Mouse (Mus musculus) testis, adult 2 months (tissue): ENCODE measurements around the gene Tmem79. TPM values are rescaled to one million over a fixed set of nuclear protein-coding genes. Genes with fewer than 3 reads are reported as not detected.

Source experiments
- H3K27ac ChIP-seq: fragments of 200-500 bp; 2 replicates; pipeline ENCODE4 v1.5.1; 2012; ENCODE audit warnings: low read depth, low read length; ENCODE audit not compliant: control insufficient read depth, insufficient read depth
- H3K27me3 ChIP-seq: fragments of 200-500 bp; 2 replicates; pipeline ENCODE4 v1.6.1; 2012; ENCODE audit warnings: mild to moderate bottlenecking, low read length, moderate library complexity; ENCODE audit not compliant: control insufficient read depth, insufficient read depth
- H3K36me3 ChIP-seq: fragments of 200-500 bp; 2 replicates; pipeline ENCODE4 v1.6.1; 2012; ENCODE audit warnings: mild to moderate bottlenecking, low read length; ENCODE audit not compliant: control insufficient read depth, insufficient read depth
- H3K4me1 ChIP-seq: fragments of 200-500 bp; 2 replicates; pipeline ENCODE4 v1.6.1; 2012; ENCODE audit warnings: low read length; ENCODE audit not compliant: control insufficient read depth, insufficient read depth
- H3K4me3 ChIP-seq: fragments of 200-500 bp; 2 replicates; pipeline ENCODE4 v1.5.1; 2012; ENCODE audit warnings: low read depth, mild to moderate bottlenecking, low read length, moderate library complexity, mixed read lengths; ENCODE audit not compliant: control insufficient read depth
- CTCF ChIP-seq: fragments of 200-500 bp; IDR thresholded peaks from 2 replicates; pipeline ENCODE4 v1.5.1; 2012; ENCODE audit warnings: low read depth, mild to moderate bottlenecking, inconsistent platforms, low read length, moderate library complexity; ENCODE audit not compliant: control insufficient read depth, insufficient read depth, insufficient replicate concordance
- POLR2A ChIP-seq: fragments of 200-500 bp; IDR thresholded peaks from 2 replicates; pipeline ENCODE4 v1.6.1; 2012; ENCODE audit warnings: low read depth, mild to moderate bottlenecking, inconsistent platforms, low read length, moderate library complexity; ENCODE audit not compliant: control insufficient read depth
- polyA plus RNA-seq: library from polyadenylated mRNA; depleted of rRNA; stranded (reverse); fragments of >200 nt; gene quantifications from 2 replicates; pipeline ENCODE4 v1.2.3, GENCODE M21; 2012

Tmem79 gene
- polyA plus RNA-seq, 1 experiment: 9.5 TPM

GRCm38 (mm10) chr3:88335436-88336053, 403 bp downstream of the Tmem79 start:
- H3K4me1 ChIP-seq: peaks cover 18% of the 10 kb centered on the region
- H3K36me3 ChIP-seq: no peaks in the 10 kb centered on the region; the same call in 1 of the 2 replicates
- H3K4me3 ChIP-seq: peak overlapping the region; percentile 99
- no peaks in the 10 kb centered on the region for H3K27me3 ChIP-seq
- H3K27ac ChIP-seq: peak overlapping the region; percentile 98
- no peak for TF ChIP-seq POLR2A
- no peak for TF ChIP-seq CTCF

GRCm38 (mm10) chr3:88334902-88335435, 979 bp downstream of the Tmem79 start:
- TF ChIP-seq POLR2A (no peak), CTCF (no peak)
- no peaks in the 10 kb centered on the region for H3K27me3 ChIP-seq
- H3K36me3 ChIP-seq: no peaks in the 10 kb centered on the region; the same call in 1 of the 2 replicates
- H3K27ac ChIP-seq: no peak overlapping the region
- peak overlapping the region; percentile 99; the same call in 1 of the 2 replicates for H3K4me3 ChIP-seq
- peaks cover 18% of the 10 kb centered on the region for H3K4me1 ChIP-seq

DNA sequence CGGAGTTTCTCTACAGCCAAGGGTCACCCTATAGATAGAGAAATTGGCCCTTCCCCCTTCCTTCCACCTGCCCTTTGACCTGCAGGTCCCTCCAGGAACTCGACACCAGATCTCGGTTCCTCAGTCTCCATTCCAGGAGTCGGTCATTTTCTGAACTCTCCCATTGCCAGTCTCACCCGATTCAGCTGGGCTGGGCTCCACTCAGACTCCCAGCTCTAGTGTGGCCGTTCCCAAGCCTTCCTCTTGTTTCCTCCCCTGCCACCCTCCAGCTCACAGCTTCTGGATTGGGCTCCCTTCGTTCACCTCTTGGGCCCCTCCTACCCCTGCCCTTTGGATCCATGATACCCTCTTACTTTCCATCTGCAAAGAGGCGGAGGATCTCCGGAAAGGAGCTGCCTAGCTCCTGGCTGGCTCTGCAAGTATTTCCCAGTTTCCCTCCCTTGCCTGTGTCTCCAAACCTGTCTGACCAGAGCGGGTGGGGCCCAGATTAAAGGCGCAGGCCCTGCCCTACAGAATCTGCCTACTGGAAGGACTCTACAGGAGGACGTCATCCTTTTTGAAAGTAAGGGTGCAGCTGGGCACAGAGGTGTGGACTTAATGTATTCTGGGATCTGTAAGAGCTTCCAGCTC, 1.8 kb downstream of the Tmem79 start:
- Histone ChIP-seq H3K36me3 (no peaks in the 10 kb centered on the region), H3K27ac (no peak overlapping the region), H3K4me1 (peaks cover 24% of the 10 kb centered on the region), H3K27me3 (no peaks in the 10 kb centered on the region), H3K4me3 (no peak overlapping the region)
- TF ChIP-seq CTCF: no peak
- no peak for TF ChIP-seq POLR2A

- peaks cover 19% of the 10 kb centered on the region for H3K4me1 ChIP-seq
- no peaks in the 10 kb centered on the region for H3K36me3 ChIP-seq
- TF ChIP-seq CTCF (peak; percentile 58; the same call in 1 of the 2 replicates), POLR2A (no peak)
- no peak overlapping the region for H3K27ac ChIP-seq
- no peaks in the 10 kb centered on the region for H3K27me3 ChIP-seq
- H3K4me3 ChIP-seq: no peak overlapping the region
These were observed 4.7 kb downstream of the Tmem79 start for GRCm38 (mm10) chr3:88331282-88331681.

- Histone ChIP-seq H3K27me3 (no peaks in the 10 kb centered on the region), H3K4me3 (no peak overlapping the region), H3K4me1 (peaks cover 17% of the 10 kb centered on the region), H3K36me3 (no peaks in the 10 kb centered on the region), H3K27ac (no peak overlapping the region)
- TF ChIP-seq POLR2A (no peak), CTCF (no peak)
These were observed 7.0 kb downstream of the Tmem79 start for GRCm38 (mm10) chr3:88328956-88329355.

GRCm38 (mm10) chr3:88324951-88325405, 11.0 kb downstream of the Tmem79 start, which contains the start of gene Glmp:
TSS of gene Glmp (plus strand) at chr3:88325023.
- peak within 1 kb of the TSS; percentile 77 for H3K4me3 ChIP-seq
- TF ChIP-seq POLR2A: 0 out of 2 replicates have a peak, but pooled peaks have one; percentile 23
- TF ChIP-seq CTCF: no peak
- H3K27me3 ChIP-seq: no peaks in the 10 kb centered on the region
- H3K27ac ChIP-seq: no peak within 1 kb of the TSS
- no peaks in the 10 kb centered on the region for H3K36me3 ChIP-seq
- H3K4me1 ChIP-seq: peaks cover 7% of the 10 kb centered on the region

GRCm38 (mm10) chr3:88299172-88299571, 36.8 kb downstream of the Tmem79 start:
- peaks cover 3% of the 10 kb centered on the region for H3K4me1 ChIP-seq
- H3K27ac ChIP-seq: no peak overlapping the region
- H3K36me3 ChIP-seq: peaks cover 2% of the 10 kb centered on the region
- H3K27me3 ChIP-seq: no peaks in the 10 kb centered on the region
- no peak overlapping the region for H3K4me3 ChIP-seq
- TF ChIP-seq CTCF (no peak), POLR2A (no peak)
